Mouse (Mus musculus): ENCODE data around the gene Ccz1. TPM values are rescaled to one million over a fixed set of nuclear protein-coding genes. Genes with fewer than 3 reads are reported as not detected.

Gene Ccz1
- polyA plus RNA-seq, 1 experiment from 2014 or later = 98.1 TPM

DNA sequence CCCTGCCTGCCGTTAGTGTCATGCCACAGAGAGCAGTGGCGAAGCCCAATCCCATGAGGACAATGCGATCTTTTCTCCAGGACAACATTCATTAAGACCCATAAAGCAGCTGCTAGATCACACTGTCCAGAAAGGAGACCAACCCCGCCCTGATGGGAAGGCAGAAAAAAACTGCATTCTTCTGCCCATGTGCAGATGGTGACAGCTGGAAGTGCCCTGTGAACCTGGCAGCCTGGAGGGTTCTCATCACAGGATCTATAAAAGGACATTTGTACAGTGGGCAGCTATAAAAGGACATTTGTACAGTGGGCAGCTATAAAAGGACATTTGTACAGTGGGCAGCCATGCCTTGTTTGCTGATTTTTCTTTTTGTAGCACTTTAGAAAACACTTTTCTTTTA, 25.6 kb downstream of the Ccz1 start:
- H3K9me3 ChIP-seq (replicated peaks; ENCODE audit: control insufficient read depth, low read length) = no peaks in the 10 kb centered on the region
- DNase-seq (ENCODE audit: low spot score) (no peak), ATAC-seq (no peak)
- H3K27ac ChIP-seq (ENCODE audit: low read depth, low read length) = no peak overlapping the region
- no peak overlapping the region for H3K4me3 ChIP-seq (ENCODE audit: low read depth, low read length)
- no peak overlapping the region for H3K4me2 ChIP-seq (ENCODE audit: low read length)
- H3K27me3 ChIP-seq (replicated peaks; ENCODE audit: control insufficient read depth, insufficient read depth, low read length) = no peaks in the 10 kb centered on the region
- peaks cover 95% of the 10 kb centered on the region for H3K36me3 ChIP-seq (ENCODE audit: control insufficient read depth, insufficient read depth, low read length)
- H3K9ac ChIP-seq (ENCODE audit: low read length) = no peak overlapping the region
- WGBS = 75% methylated on average over 4 of the region's 4 CpGs
- H3K4me1 ChIP-seq (ENCODE audit: control insufficient read depth, insufficient read depth, low read length) = no peaks in the 10 kb centered on the region

DNA sequence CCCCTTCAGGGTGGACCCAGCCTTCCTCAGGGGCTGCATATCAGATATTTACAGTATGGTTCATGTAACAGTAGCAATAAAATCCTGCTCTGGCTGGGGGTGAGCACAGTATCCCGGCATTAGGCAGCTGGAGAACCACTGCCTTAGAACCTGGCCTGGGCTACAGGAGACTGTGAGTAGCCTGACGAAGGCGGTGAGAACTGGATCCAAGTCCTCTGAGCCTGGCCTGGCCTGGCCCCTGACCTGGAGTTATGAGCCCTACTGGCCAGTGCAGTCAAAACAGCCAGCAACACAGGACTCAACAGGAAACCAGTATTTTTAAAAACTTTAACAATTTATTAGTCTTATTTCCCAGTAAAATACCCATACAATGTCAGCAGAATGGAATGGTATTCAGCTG, 27.1 kb downstream of the Ccz1 start:
- H3K27me3 ChIP-seq (replicated peaks; ENCODE audit: control insufficient read depth, insufficient read depth, low read length) = no peaks in the 10 kb centered on the region
- 97% methylated on average over 3 of the region's 3 CpGs for WGBS
- no peak overlapping the region for H3K4me2 ChIP-seq (ENCODE audit: low read length)
- ATAC-seq (no peak), DNase-seq (ENCODE audit: low spot score) (no peak)
- H3K4me3 ChIP-seq (ENCODE audit: low read depth, low read length) = no peak overlapping the region
- H3K9me3 ChIP-seq (replicated peaks; ENCODE audit: control insufficient read depth, low read length) = no peaks in the 10 kb centered on the region
- H3K9ac ChIP-seq (ENCODE audit: low read length) = no peak overlapping the region
- no peaks in the 10 kb centered on the region for H3K4me1 ChIP-seq (ENCODE audit: control insufficient read depth, insufficient read depth, low read length)
- H3K36me3 ChIP-seq (ENCODE audit: control insufficient read depth, insufficient read depth, low read length) = peaks cover 83% of the 10 kb centered on the region
- H3K27ac ChIP-seq (ENCODE audit: low read depth, low read length) = no peak overlapping the region

DNA sequence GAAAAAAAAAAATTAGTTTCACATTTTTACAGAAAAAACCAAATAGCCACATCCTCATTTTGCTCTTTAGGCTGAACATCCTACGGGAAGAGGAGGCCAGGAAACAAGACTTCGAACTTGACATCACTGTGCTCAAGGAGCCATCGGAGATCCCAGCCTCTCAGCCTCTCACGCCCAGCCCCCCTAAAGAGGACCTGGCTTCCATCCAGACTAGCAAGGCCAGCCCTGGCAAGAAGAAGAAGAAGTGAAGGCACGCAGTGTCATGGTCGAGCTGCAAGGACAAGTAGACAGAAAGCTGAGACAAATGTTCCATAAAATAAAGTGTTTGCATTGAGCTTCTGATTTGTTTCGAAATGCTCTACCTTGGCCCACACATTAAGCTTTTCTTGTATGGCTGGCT, 29.3 kb downstream of the Ccz1 start:
- Histone ChIP-seq H3K4me2 (ENCODE audit: low read length) (no peak overlapping the region), H3K9me3 (replicated peaks; ENCODE audit: control insufficient read depth, low read length) (no peaks in the 10 kb centered on the region), H3K27ac (ENCODE audit: low read depth, low read length) (no peak overlapping the region), H3K27me3 (replicated peaks; ENCODE audit: control insufficient read depth, insufficient read depth, low read length) (no peaks in the 10 kb centered on the region), H3K36me3 (ENCODE audit: control insufficient read depth, insufficient read depth, low read length) (peaks cover 61% of the 10 kb centered on the region), H3K9ac (ENCODE audit: low read length) (no peak overlapping the region), H3K4me1 (ENCODE audit: control insufficient read depth, insufficient read depth, low read length) (no peaks in the 10 kb centered on the region), H3K4me3 (ENCODE audit: low read depth, low read length) (no peak overlapping the region)
- ATAC-seq (no peak), DNase-seq (ENCODE audit: low spot score) (no peak)
- WGBS = 85% methylated on average over 7 of the region's 7 CpGs

DNA sequence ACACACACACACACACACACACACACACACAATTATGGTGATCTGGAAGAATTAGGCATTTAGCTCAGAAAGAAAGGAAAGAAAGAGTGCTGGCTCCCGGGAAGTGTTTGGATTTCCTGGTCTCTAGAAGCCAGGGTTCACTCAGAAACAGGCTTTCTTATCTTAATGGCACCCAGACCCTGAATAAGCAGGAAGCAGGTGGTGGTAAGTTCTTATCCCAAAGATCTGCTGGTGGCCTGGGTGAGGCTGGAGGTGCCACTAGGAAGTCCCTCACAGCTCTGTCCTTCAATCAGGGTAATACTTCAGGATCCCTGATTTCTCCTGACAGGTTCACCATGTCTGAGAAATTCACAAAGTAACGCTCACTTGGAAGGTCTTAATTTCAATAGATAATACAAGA, 32.3 kb downstream of the Ccz1 start:
- Histone ChIP-seq H3K27me3 (replicated peaks; ENCODE audit: control insufficient read depth, insufficient read depth, low read length) (no peaks in the 10 kb centered on the region), H3K4me1 (ENCODE audit: control insufficient read depth, insufficient read depth, low read length) (no peaks in the 10 kb centered on the region), H3K4me2 (ENCODE audit: low read length) (no peak overlapping the region), H3K36me3 (ENCODE audit: control insufficient read depth, insufficient read depth, low read length) (peaks cover 31% of the 10 kb centered on the region), H3K9me3 (replicated peaks; ENCODE audit: control insufficient read depth, low read length) (no peaks in the 10 kb centered on the region), H3K4me3 (ENCODE audit: low read depth, low read length) (no peak overlapping the region), H3K27ac (ENCODE audit: low read depth, low read length) (no peak overlapping the region), H3K9ac (ENCODE audit: low read length) (no peak overlapping the region)
- ATAC-seq = no peak
- no peak for DNase-seq (ENCODE audit: low spot score)
- 78% methylated on average over 2 of the region's 2 CpGs for WGBS

DNA sequence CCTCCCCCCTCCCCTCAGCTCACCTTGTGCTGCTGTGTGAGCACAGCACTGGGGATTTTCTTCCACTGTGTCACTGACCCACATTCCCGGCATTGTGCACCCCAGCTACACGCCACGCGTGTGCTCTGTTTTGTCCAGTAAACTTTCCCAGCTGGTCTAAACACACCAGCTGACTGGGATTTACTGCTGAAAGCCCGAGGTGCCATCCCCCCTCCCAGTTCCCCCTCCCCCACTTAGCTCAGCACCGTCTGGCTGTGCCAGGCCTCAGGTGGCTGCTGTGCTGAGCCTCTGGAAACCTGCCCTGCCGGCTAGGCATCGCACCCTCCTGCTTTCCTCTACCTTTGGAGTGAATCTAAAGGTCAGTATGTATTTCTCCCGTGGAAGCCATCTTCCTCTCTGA, 33.8 kb downstream of the Ccz1 start:
- WGBS = 26% methylated on average over 9 of the region's 9 CpGs

DNA sequence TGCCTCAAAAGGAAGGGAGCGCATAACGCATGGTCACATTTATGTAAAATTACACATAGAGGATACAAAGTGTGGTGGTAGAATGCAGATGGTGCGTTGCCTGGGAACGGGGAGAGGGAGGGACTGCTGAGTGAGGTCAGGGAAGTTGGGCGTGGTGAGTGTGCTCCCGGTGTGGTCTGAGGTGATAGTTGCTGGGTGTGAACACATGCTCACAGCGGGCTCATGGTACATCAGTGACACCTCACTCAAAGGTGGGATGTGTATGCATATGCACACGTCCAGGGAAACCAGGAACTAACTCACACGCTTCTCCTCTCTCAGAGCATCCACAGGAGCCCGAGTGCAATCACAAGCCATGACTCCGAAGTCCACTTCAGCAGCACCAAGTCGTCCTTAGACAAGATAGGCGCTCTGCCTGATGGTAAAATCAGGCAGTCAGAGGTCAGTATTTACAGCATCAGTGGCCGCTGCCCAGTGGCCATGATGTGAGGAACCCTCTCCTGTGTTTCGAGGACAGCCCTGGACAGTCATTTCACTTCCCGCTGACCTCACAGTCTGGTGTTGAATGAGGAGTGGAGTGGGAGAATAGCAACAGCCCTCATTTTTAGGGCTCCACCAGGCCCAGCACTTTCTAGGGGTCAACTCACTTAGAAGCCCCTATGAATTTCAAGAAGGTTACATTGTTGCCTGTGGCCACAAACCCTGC, 37.8 kb downstream of the Ccz1 start:
- no peak overlapping the region for H3K4me2 ChIP-seq (ENCODE audit: low read length)
- 83% methylated on average over 16 of the region's 16 CpGs for whole genome bisulfite sequencing
- H3K9ac ChIP-seq (ENCODE audit: low read length) = no peak overlapping the region
- ATAC-seq (no peak), DNase-seq (ENCODE audit: low spot score) (no peak)
- H3K4me1 ChIP-seq (ENCODE audit: control insufficient read depth, insufficient read depth, low read length) = no peaks in the 10 kb centered on the region
- H3K9me3 ChIP-seq (replicated peaks; ENCODE audit: control insufficient read depth, low read length) = no peaks in the 10 kb centered on the region
- no peaks in the 10 kb centered on the region for H3K36me3 ChIP-seq (ENCODE audit: control insufficient read depth, insufficient read depth, low read length)
- no peaks in the 10 kb centered on the region for H3K27me3 ChIP-seq (replicated peaks; ENCODE audit: control insufficient read depth, insufficient read depth, low read length)
- no peak overlapping the region for H3K27ac ChIP-seq (ENCODE audit: low read depth, low read length)
- H3K4me3 ChIP-seq (ENCODE audit: low read depth, low read length) = no peak overlapping the region

More for the DNA sequence above, 33.8 kb downstream of the Ccz1 start:
- Histone ChIP-seq H3K9ac (ENCODE audit: low read length) (no peak overlapping the region), H3K4me3 (ENCODE audit: low read depth, low read length) (no peak overlapping the region), H3K27ac (ENCODE audit: low read depth, low read length) (no peak overlapping the region), H3K4me1 (ENCODE audit: control insufficient read depth, insufficient read depth, low read length) (no peaks in the 10 kb centered on the region), H3K4me2 (ENCODE audit: low read length) (no peak overlapping the region), H3K36me3 (ENCODE audit: control insufficient read depth, insufficient read depth, low read length) (peaks cover 18% of the 10 kb centered on the region), H3K27me3 (replicated peaks; ENCODE audit: control insufficient read depth, insufficient read depth, low read length) (no peaks in the 10 kb centered on the region), H3K9me3 (replicated peaks; ENCODE audit: control insufficient read depth, low read length) (no peaks in the 10 kb centered on the region)
- peak; percentile 52 for ATAC-seq
- DNase-seq (ENCODE audit: low spot score) = peak; percentile 47

DNA sequence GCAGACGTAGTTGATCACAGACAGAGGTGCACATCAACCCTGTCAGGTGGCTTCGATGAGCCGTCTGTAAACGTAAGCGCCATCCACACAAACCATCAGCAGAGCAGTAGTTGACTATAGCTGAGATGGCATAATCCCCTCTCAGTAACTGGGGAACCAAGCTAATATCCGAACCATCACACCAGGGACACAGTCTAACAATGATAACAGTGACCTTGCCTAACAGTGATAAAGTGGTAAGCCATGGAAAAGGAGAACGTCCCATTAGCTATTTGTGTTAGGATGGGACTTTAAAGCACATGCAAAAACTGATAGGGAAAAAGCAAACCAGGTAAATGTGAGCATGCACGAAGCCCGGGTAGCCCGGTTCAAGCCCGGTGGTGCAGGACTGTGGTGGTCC, 38.4 kb downstream of the Ccz1 start:
- 88% methylated on average over 11 of the region's 11 CpGs for WGBS
- H3K36me3 ChIP-seq (ENCODE audit: control insufficient read depth, insufficient read depth, low read length) = no peaks in the 10 kb centered on the region

DNA sequence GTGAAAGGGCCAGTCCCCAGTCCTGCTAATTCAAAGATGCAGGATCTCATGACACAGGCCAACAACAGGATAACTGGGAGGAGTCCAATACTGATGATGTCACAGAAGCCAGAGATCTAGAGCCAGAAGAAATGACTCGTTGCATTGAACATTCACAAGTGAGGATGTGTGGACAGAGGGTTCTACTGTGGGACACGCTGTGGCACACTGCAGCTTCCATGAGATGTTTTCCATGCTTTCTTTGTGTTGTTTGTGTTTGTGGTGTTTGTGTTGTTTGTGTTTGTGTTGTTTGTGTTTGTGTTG, 39.1 kb downstream of the Ccz1 start:
- Histone ChIP-seq H3K4me1 (ENCODE audit: control insufficient read depth, insufficient read depth, low read length) (no peaks in the 10 kb centered on the region), H3K4me3 (ENCODE audit: low read depth, low read length) (no peak overlapping the region), H3K36me3 (ENCODE audit: control insufficient read depth, insufficient read depth, low read length) (no peaks in the 10 kb centered on the region), H3K27ac (ENCODE audit: low read depth, low read length) (no peak overlapping the region), H3K27me3 (replicated peaks; ENCODE audit: control insufficient read depth, insufficient read depth, low read length) (no peaks in the 10 kb centered on the region), H3K9me3 (replicated peaks; ENCODE audit: control insufficient read depth, low read length) (no peaks in the 10 kb centered on the region), H3K4me2 (ENCODE audit: low read length) (no peak overlapping the region), H3K9ac (ENCODE audit: low read length) (no peak overlapping the region)
- 0 out of 2 replicates have a peak, but pooled peaks have one; percentile 10 for ATAC-seq
- no peak for DNase-seq (ENCODE audit: low spot score)
- 49% methylated on average over 2 of the region's 2 CpGs for WGBS

More for the DNA sequence above, 38.4 kb downstream of the Ccz1 start:
- Histone ChIP-seq H3K27me3 (replicated peaks; ENCODE audit: control insufficient read depth, insufficient read depth, low read length) (no peaks in the 10 kb centered on the region), H3K4me1 (ENCODE audit: control insufficient read depth, insufficient read depth, low read length) (no peaks in the 10 kb centered on the region), H3K27ac (ENCODE audit: low read depth, low read length) (no peak overlapping the region), H3K9me3 (replicated peaks; ENCODE audit: control insufficient read depth, low read length) (no peaks in the 10 kb centered on the region), H3K9ac (ENCODE audit: low read length) (no peak overlapping the region), H3K4me3 (ENCODE audit: low read depth, low read length) (no peak overlapping the region), H3K4me2 (ENCODE audit: low read length) (no peak overlapping the region)
- ATAC-seq (no peak), DNase-seq (ENCODE audit: low spot score) (no peak)

DNA sequence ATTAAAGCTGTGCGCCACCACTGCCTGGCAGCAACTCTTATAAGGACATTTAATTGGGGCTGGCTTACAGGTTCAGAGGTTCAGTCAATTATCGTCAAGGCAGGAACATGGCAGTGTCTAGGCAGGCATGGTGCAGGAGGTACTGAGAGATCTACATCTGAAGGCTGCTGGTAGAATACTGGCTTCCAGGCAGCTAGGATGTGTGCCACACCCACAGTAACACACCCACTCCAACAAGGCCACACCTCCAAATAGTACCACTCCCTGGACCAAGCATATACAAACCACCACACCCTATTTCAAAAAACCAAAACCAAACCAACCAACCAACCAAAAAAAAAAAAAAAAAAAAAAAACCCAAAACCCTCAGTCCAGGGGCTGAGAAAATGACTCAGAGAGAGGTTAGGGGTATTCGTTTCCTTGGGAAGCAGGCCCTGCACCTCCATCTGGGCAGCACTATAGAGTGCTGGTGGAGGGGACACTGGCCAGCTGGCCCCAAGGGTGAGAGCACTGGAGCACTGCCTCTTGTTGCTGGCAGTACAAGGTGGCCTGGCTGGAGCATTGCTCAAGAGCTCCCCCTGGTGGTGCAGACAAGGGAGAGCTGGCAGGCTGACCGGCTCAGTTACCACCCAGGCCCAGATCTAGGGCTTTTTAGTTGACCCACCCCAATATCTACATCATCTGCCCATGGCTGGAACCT, 39.6 kb downstream of the Ccz1 start:
- Histone ChIP-seq H3K27ac (ENCODE audit: low read depth, low read length) (no peak overlapping the region), H3K36me3 (ENCODE audit: control insufficient read depth, insufficient read depth, low read length) (no peaks in the 10 kb centered on the region), H3K9ac (ENCODE audit: low read length) (no peak overlapping the region), H3K4me3 (ENCODE audit: low read depth, low read length) (no peak overlapping the region), H3K4me1 (ENCODE audit: control insufficient read depth, insufficient read depth, low read length) (no peaks in the 10 kb centered on the region), H3K4me2 (ENCODE audit: low read length) (no peak overlapping the region), H3K27me3 (replicated peaks; ENCODE audit: control insufficient read depth, insufficient read depth, low read length) (no peaks in the 10 kb centered on the region), H3K9me3 (replicated peaks; ENCODE audit: control insufficient read depth, low read length) (no peaks in the 10 kb centered on the region)
- ATAC-seq (peak; percentile 60; the same call in 1 of the 2 replicates), DNase-seq (ENCODE audit: low spot score) (peak; percentile 67)
- WGBS = 51% methylated on average over 4 of the region's 4 CpGs
